Mouse (Mus musculus): ENCODE measurements around the gene Sod3. TPM values are rescaled to one million over a fixed set of nuclear protein-coding genes. Genes with fewer than 3 reads are reported as not detected.

Sod3 gene
- total RNA-seq, 2 experiments from 2014 or later: 9.6 to 13.6 TPM

Other genes with a start within 250 kb of the Sod3 start
- 10 to 100 TPM; 65.2 to 65.7 TPM for gene Dhx15, start 173.3 kb upstream of the Sod3 start, total RNA-seq (2021)
- 1 to 10 TPM; 5.3 to 6.9 TPM for gene Ccdc149, start 107.7 kb downstream of the Sod3 start, total RNA-seq (2021)
- 1 to 10 TPM in 1 of 2 experiments, under 1 TPM in 1; 0.93 to 1.0 TPM for gene Lgi2, start 202.7 kb downstream of the Sod3 start, total RNA-seq (2021)